Mouse (Mus musculus) hindbrain, postnatal 0 days (tissue): ENCODE data around the gene Jmjd8. TPM values are rescaled to one million over a fixed set of nuclear protein-coding genes. Genes with fewer than 3 reads are reported as not detected.

Experiments used
- ATAC-seq: fragments of 200-750 bp; cut with Nextera tagmentation; 2 replicates; pipeline ENCODE4 v1.8.0; 2017; ENCODE audit warnings: mild to moderate bottlenecking, moderate TSS enrichment, moderate library complexity
- DNase-seq: peaks from one replicate; pipeline ENCODE4 v3.0.0-alpha.2; 2015; ENCODE audit warnings: low spot score
- H3K27ac ChIP-seq: fragments of 300-500 bp; sonication (generic); 2 replicates; pipeline ENCODE4 v1.5.1; 2014; ENCODE audit warnings: mild to moderate bottlenecking
- H3K27me3 ChIP-seq: fragments of 300-500 bp; sonication (generic); 2 replicates; pipeline ENCODE4 v1.6.1; 2014; ENCODE audit warnings: low read length, mixed read lengths; ENCODE audit not compliant: insufficient read depth
- H3K36me3 ChIP-seq: fragments of 300-500 bp; sonication (generic); 2 replicates; pipeline ENCODE4 v1.6.1; 2014; ENCODE audit warnings: low read length, mixed read lengths; ENCODE audit not compliant: insufficient read depth
- H3K4me1 ChIP-seq: fragments of 300-500 bp; sonication (generic); 2 replicates; pipeline ENCODE4 v1.6.1; 2014; ENCODE audit warnings: antibody characterized with exemption, low read length, mixed read lengths; ENCODE audit not compliant: insufficient read depth
- H3K4me2 ChIP-seq: fragments of 300-500 bp; sonication (generic); 2 replicates; pipeline ENCODE4 v1.6.1; 2014; ENCODE audit warnings: low read depth, mild to moderate bottlenecking, low read length, moderate library complexity, mixed read lengths
- H3K4me3 ChIP-seq: fragments of 300-500 bp; sonication (generic); 2 replicates; pipeline ENCODE4 v1.5.1; 2014; ENCODE audit warnings: low read length
- H3K9ac ChIP-seq: fragments of 300-500 bp; sonication (generic); replicated peaks from 2 replicates; pipeline ENCODE4 v1.6.1; 2014; ENCODE audit warnings: mild to moderate bottlenecking, low read length, moderate library complexity, mixed read lengths
- H3K9me3 ChIP-seq: fragments of 300-500 bp; sonication (generic); 2 replicates; pipeline ENCODE4 v1.6.1; 2016; ENCODE audit warnings: low read length, mixed read lengths
- CTCF ChIP-seq: IDR thresholded peaks from 2 replicates; pipeline ENCODE4 v1.5.1; 2016; ENCODE audit warnings: antibody characterized with exemption, control low read depth, low read depth
- WGBS: fragments of 180-500 bp; shearing (Covaris S2); extraction: QIAGEN DNeasy Blood & Tissue Kit; methylation state at CpG from one replicate; pipeline ENCODE4 v1.1.7; 2014; 5-methylcytosine and 5-hydroxymethylcytosine counted together
- polyA plus RNA-seq: library from polyadenylated mRNA; unstranded; fragments of >200 nt; fragmentation: Nextera tagmentation; extraction: Ambion mirVana; gene quantifications from 2 replicates; pipeline ENCODE4 v1.2.1, GENCODE M21; 2015
- total RNA-seq: library from RNA; depleted of rRNA; stranded (reverse); fragments of >200 nt; gene quantifications from 2 replicates; pipeline ENCODE4 v1.2.3, GENCODE M21; 2014

Jmjd8 gene
- total and polyA plus RNA-seq, 2 experiments from 2014 or later: 38.6 to 61.0 TPM

GRCm38 (mm10) chr17:25877025-25877424, 48.4 kb downstream of the Jmjd8 start:
- no peak overlapping the region for H3K9ac ChIP-seq
- WGBS: 98% methylated on average over 3 of the region's 3 CpGs
- ATAC-seq: no peak
- H3K9me3 ChIP-seq: no peaks in the 10 kb centered on the region
- no peak for DNase-seq
- H3K4me1 ChIP-seq: peaks cover 13% of the 10 kb centered on the region; the same call in 1 of the 2 replicates
- H3K27ac ChIP-seq: no peak overlapping the region
- no peak overlapping the region for H3K4me2 ChIP-seq
- H3K4me3 ChIP-seq: no peak overlapping the region
- H3K27me3 ChIP-seq: no peaks in the 10 kb centered on the region
- peaks cover 14% of the 10 kb centered on the region; the same call in 1 of the 2 replicates for H3K36me3 ChIP-seq
- TF ChIP-seq CTCF: no peak

- DNase-seq (no peak), ATAC-seq (no peak)
- Histone ChIP-seq H3K9ac (no peak overlapping the region), H3K36me3 (peaks cover 15% of the 10 kb centered on the region), H3K9me3 (no peaks in the 10 kb centered on the region), H3K27ac (no peak overlapping the region), H3K4me3 (no peak overlapping the region), H3K4me2 (no peak overlapping the region), H3K27me3 (no peaks in the 10 kb centered on the region), H3K4me1 (peaks cover 13% of the 10 kb centered on the region; the same call in 1 of the 2 replicates)
- TF ChIP-seq CTCF: no peak
- WGBS: 92% methylated on average over 32 of the region's 32 CpGs
These were observed 49.3 kb downstream of the Jmjd8 start for GRCm38 (mm10) chr17:25877741-25878610.

GRCm38 (mm10) chr17:25878611-25879180, 50.0 kb downstream of the Jmjd8 start:
- ATAC-seq (no peak), DNase-seq (no peak)
- TF ChIP-seq CTCF: no peak
- no peaks in the 10 kb centered on the region for H3K9me3 ChIP-seq
- H3K27ac ChIP-seq: no peak overlapping the region
- peaks cover 18% of the 10 kb centered on the region for H3K36me3 ChIP-seq
- H3K4me2 ChIP-seq: no peak overlapping the region
- no peak overlapping the region for H3K9ac ChIP-seq
- no peaks in the 10 kb centered on the region for H3K27me3 ChIP-seq
- H3K4me3 ChIP-seq: no peak overlapping the region
- WGBS: 85% methylated on average over 19 of the region's 19 CpGs
- H3K4me1 ChIP-seq: peaks cover 13% of the 10 kb centered on the region; the same call in 1 of the 2 replicates

GRCm38 (mm10) chr17:25879261-25879660, 50.6 kb downstream of the Jmjd8 start:
- no peak overlapping the region for H3K4me2 ChIP-seq
- peaks cover 9% of the 10 kb centered on the region; the same call in 1 of the 2 replicates for H3K4me1 ChIP-seq
- 36% methylated on average over 4 of the region's 4 CpGs for WGBS
- H3K9me3 ChIP-seq: no peaks in the 10 kb centered on the region
- ATAC-seq (no peak), DNase-seq (no peak)
- peaks cover 23% of the 10 kb centered on the region for H3K36me3 ChIP-seq
- H3K27me3 ChIP-seq: no peaks in the 10 kb centered on the region
- no peak overlapping the region for H3K9ac ChIP-seq
- peak; percentile 63 for TF ChIP-seq CTCF
- H3K27ac ChIP-seq: no peak overlapping the region
- H3K4me3 ChIP-seq: no peak overlapping the region

- TF ChIP-seq CTCF: no peak
- no peaks in the 10 kb centered on the region for H3K27me3 ChIP-seq
- 60% methylated on average over 8 of the region's 8 CpGs for WGBS
- ATAC-seq: no peak
- DNase-seq: no peak
- no peak overlapping the region for H3K4me2 ChIP-seq
- no peaks in the 10 kb centered on the region for H3K9me3 ChIP-seq
- H3K4me1 ChIP-seq: peaks cover 9% of the 10 kb centered on the region; the same call in 1 of the 2 replicates
- H3K36me3 ChIP-seq: peaks cover 28% of the 10 kb centered on the region
- 0 out of 2 replicates have a peak overlapping the region, but pooled peaks have one; percentile 26 for H3K9ac ChIP-seq
- H3K4me3 ChIP-seq: no peak overlapping the region
- H3K27ac ChIP-seq: 0 out of 2 replicates have a peak overlapping the region, but pooled peaks have one; percentile 13
These were observed 51.1 kb downstream of the Jmjd8 start for GRCm38 (mm10) chr17:25879750-25880149.

GRCm38 (mm10) chr17:25880196-25880910, 51.7 kb downstream of the Jmjd8 start, which contains the start of gene Wfikkn1:
TSS of gene Wfikkn1 (minus strand) at chr17:25880858.
- no peaks in the 10 kb centered on the region for H3K9me3 ChIP-seq
- DNase-seq: peak; percentile 35
- 0 out of 2 replicates have a peak within 1 kb of the TSS, but pooled peaks have one; percentile 13 for H3K27ac ChIP-seq
- 26% methylated on average over 5 of the region's 5 CpGs for WGBS
- TF ChIP-seq CTCF: no peak
- H3K4me2 ChIP-seq: no peak within 1 kb of the TSS
- no peaks in the 10 kb centered on the region for H3K27me3 ChIP-seq
- H3K36me3 ChIP-seq: peaks cover 28% of the 10 kb centered on the region
- H3K4me1 ChIP-seq: peaks cover 9% of the 10 kb centered on the region; the same call in 1 of the 2 replicates
- no peak for ATAC-seq
- H3K4me3 ChIP-seq: no peak within 1 kb of the TSS
- H3K9ac ChIP-seq: 0 out of 2 replicates have a peak within 1 kb of the TSS, but pooled peaks have one; percentile 26
